Mouse (Mus musculus) intestine, postnatal 0 days (tissue): ENCODE measurements around the gene Mndal. TPM values are rescaled to one million over a fixed set of nuclear protein-coding genes. Genes with fewer than 3 reads are reported as not detected.
"Not testable (repeated sequence)": the region's sequence is repeated elsewhere in the genome, so short reads cannot be mapped to it uniquely, and the experiment has no call there.

Experiments
- ATAC-seq: fragments of 200-750 bp; cut with Nextera tagmentation; 2 replicates; pipeline ENCODE4 v1.8.0; 2017; ENCODE audit warnings: mild to moderate bottlenecking, moderate TSS enrichment, moderate library complexity
- H3K27ac ChIP-seq: fragments of 300-500 bp; sonication (generic); 2 replicates; pipeline ENCODE4 v1.5.1; 2014; ENCODE audit warnings: mild to moderate bottlenecking, low read depth, low read length, moderate library complexity
- H3K27me3 ChIP-seq: fragments of 300-500 bp; sonication (generic); replicated peaks from 2 replicates; pipeline ENCODE4 v1.6.1; 2014; ENCODE audit warnings: low read length, mixed read lengths; ENCODE audit not compliant: control insufficient read depth, insufficient read depth
- H3K36me3 ChIP-seq: fragments of 300-500 bp; sonication (generic); 2 replicates; pipeline ENCODE4 v1.6.1; 2014; ENCODE audit warnings: mild to moderate bottlenecking, moderate library complexity; ENCODE audit not compliant: control insufficient read depth, insufficient read depth
- H3K4me1 ChIP-seq: fragments of 300-500 bp; sonication (generic); replicated peaks from 2 replicates; pipeline ENCODE4 v1.6.1; 2014; ENCODE audit warnings: antibody characterized with exemption, low read length, mixed read lengths; ENCODE audit not compliant: control insufficient read depth, insufficient read depth
- H3K4me2 ChIP-seq: fragments of 300-500 bp; sonication (generic); replicated peaks from 2 replicates; pipeline ENCODE4 v1.6.1; 2014; ENCODE audit warnings: low read depth, mild to moderate bottlenecking, moderate library complexity
- H3K4me3 ChIP-seq: fragments of 300-500 bp; sonication (generic); 2 replicates; pipeline ENCODE4 v1.5.1; 2014; ENCODE audit warnings: low read depth, low read length
- H3K9ac ChIP-seq: fragments of 300-500 bp; sonication (generic); 2 replicates; pipeline ENCODE4 v1.6.1; 2014; ENCODE audit warnings: mild to moderate bottlenecking, low read depth, low read length
- H3K9me3 ChIP-seq: fragments of 300-500 bp; sonication (generic); 2 replicates; pipeline ENCODE4 v1.6.1; 2016; ENCODE audit warnings: mixed run types; ENCODE audit not compliant: control insufficient read depth
- CTCF ChIP-seq: sonication (generic); IDR thresholded peaks from 2 replicates; pipeline ENCODE4 v1.5.1; 2016; ENCODE audit warnings: low read depth, mild to moderate bottlenecking, control low read depth, antibody characterized with exemption, moderate library complexity
- WGBS: fragments of 180-500 bp; shearing (Covaris S2); extraction: QIAGEN DNeasy Blood & Tissue Kit; methylation state at CpG from one replicate; pipeline ENCODE4 v1.1.7; 2014; 5-methylcytosine and 5-hydroxymethylcytosine counted together
- polyA plus RNA-seq: library from polyadenylated mRNA; unstranded; fragments of >200 nt; fragmentation: Nextera tagmentation; extraction: Ambion mirVana; gene quantifications from 2 replicates; pipeline ENCODE4 v1.2.1, GENCODE M21; 2015

Mndal gene
- polyA plus RNA-seq, 1 experiment from 2014 or later = 4.3 TPM

DNA sequence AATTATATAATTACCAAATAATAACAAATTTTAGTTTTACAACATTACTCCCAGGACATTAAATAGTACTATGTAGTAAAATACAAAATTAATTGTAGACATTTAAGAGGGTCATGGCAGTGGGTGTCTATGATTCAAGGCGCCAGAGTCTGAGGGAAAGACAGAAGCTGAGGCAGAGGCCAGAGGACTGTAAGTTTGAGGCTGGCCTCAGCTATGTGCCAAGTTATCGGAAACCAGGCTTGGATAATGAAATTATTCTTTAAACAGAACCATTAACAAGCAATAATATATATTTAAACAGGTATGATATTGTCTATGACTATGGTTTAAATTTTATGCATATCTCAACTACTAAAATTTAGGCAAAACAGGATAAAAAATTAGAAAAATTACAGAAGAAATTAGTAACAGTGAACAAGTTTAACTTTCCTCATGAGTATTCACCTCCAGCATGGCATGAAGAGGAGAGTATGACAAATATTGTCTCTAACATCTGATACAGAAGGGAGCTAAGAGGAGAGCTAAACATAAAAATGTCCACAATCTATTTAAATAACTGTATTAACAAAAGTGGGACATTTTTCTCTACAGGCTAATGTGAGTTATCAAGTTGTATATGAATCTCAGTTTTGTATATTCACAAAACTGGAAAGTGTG lies 30.4 kb downstream of the Mndal start:
- TF ChIP-seq CTCF = no peak
- no peak overlapping the region for H3K4me2 ChIP-seq
- ATAC-seq = no peak
- no peaks in the 10 kb centered on the region for H3K9me3 ChIP-seq
- no peak overlapping the region for H3K4me3 ChIP-seq
- no peak overlapping the region for H3K9ac ChIP-seq
- no peaks in the 10 kb centered on the region for H3K36me3 ChIP-seq
- H3K27ac ChIP-seq = no peak overlapping the region
- no peaks in the 10 kb centered on the region for H3K27me3 ChIP-seq
- H3K4me1 ChIP-seq = no peaks in the 10 kb centered on the region
- WGBS = 91% methylated on average over 2 of the region's 2 CpGs

GRCm38 (mm10) chr1:173908390-173908789 lies 33.9 kb downstream of the Mndal start:
- not testable (repeated sequence) for H3K27me3 ChIP-seq, H3K4me1 ChIP-seq, H3K9ac ChIP-seq, H3K4me3 ChIP-seq, H3K36me3 ChIP-seq, H3K27ac ChIP-seq, H3K4me2 ChIP-seq, H3K9me3 ChIP-seq, ATAC-seq

DNA sequence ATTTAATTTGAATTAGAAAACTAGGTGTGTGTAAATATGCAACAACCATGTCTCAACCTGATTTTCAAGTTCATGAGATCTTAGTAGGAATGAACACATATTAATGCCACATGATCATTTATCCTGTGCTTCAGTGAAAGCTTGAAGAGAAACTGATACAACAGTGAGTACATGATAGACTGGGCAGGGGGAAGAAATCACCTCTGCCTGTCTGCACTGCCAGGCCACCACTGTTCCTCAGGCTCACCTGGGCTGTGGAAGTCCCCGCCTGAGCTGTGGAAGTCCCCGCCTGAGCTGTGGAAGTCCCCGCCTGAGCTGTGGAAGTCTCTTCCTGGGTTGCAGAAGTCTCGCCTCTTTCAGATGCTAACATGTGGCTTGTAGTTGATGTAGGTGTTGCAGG lies 36.4 kb downstream of the Mndal start:
- not testable (repeated sequence) for H3K4me2 ChIP-seq, H3K27ac ChIP-seq, H3K27me3 ChIP-seq, H3K9ac ChIP-seq, H3K4me3 ChIP-seq, H3K9me3 ChIP-seq, ATAC-seq, H3K36me3 ChIP-seq, H3K4me1 ChIP-seq
- 86% methylated on average over 4 of the region's 4 CpGs for WGBS

- H3K27ac ChIP-seq, ATAC-seq: not testable (repeated sequence)
Measured at GRCm38 (mm10) chr1:173889741-173890140, 52.5 kb downstream of the Mndal start.

GRCm38 (mm10) chr1:173887026-173887787 lies 55.1 kb downstream of the Mndal start:
- not testable (repeated sequence) for H3K4me2 ChIP-seq, H3K27ac ChIP-seq, H3K36me3 ChIP-seq, H3K27me3 ChIP-seq, H3K9me3 ChIP-seq, H3K9ac ChIP-seq, H3K4me3 ChIP-seq, ATAC-seq, H3K4me1 ChIP-seq
- WGBS = no CpG with 5 or more reads among the region's 2 CpGs

More at GRCm38 (mm10) chr1:173889741-173890140, 52.5 kb downstream of the Mndal start:
- H3K9me3 ChIP-seq, H3K27me3 ChIP-seq, H3K9ac ChIP-seq, H3K4me2 ChIP-seq, H3K4me3 ChIP-seq, H3K4me1 ChIP-seq, H3K36me3 ChIP-seq: not testable (repeated sequence)

DNA sequence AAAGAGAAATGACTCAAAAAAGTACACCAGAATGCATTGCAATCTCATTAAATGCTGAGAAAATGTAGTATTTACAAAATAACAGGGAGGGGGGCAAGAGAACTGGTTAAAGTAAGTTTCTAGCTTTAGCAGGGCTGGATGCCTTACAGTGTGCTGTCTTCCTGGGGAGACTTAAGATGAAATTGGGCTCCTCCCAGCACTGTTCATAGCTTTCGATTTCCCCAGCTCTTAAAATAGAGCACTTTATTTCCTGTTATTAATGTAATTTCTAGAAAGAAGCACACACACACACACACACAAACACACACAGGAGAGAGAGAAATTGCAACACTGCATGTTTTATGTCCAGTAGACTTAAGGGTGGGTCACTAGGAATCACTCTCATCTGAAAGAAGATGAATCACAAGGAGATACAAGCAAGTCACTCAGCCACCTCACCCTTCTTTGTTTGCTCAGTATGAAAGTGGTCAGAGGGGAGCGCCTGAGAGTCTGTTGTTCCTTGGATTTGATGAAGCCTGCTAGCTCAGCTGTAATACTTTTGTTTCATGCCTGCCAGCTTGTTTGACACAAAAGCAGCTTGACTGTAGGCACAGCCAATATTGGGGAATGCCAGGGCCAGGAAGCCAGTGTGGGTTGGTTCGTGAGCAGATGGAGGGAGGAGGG lies 62.2 kb downstream of the Mndal start:
- not testable (repeated sequence) for H3K27ac ChIP-seq, H3K27me3 ChIP-seq, H3K9ac ChIP-seq, H3K9me3 ChIP-seq, H3K4me2 ChIP-seq, ATAC-seq, H3K4me1 ChIP-seq, H3K36me3 ChIP-seq, H3K4me3 ChIP-seq
- 60% methylated on average over 3 of the region's 3 CpGs for WGBS

DNA sequence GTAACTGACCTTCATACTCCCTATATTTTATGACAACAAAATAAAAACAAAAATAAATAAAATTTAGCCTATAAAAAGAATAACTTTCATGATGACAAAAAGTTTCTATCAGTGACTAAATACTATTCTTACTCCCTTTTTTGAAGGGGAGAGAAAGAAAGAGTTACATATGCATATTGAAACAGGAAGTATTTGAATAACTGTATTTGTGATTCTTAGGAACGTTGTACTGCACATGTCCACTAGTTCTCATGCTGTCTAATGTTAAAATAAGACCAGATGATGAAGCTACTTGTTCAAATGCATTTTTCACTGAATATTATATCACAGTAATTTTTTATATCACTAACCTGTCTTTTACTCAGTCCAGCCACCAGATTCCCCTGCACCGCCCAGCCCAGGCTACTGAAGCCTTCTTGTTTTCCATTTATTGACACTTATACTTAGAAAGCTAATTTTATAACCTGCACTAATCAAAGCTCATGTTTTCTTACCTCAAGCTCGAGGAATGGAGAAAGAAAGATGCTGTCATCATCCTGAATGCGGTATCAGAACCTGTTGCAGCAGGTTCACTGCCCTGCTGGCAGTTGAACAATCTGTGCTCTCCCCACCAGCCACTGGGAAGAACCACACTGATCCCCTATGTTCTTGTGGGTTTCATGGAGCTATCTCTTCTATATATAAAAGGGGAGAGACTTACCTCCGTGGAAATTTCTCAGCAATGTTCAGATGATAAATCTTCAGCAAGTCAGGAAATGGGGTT lies 62.9 kb downstream of the Mndal start:
- H3K36me3 ChIP-seq, H3K9ac ChIP-seq, H3K4me2 ChIP-seq, H3K27ac ChIP-seq, H3K27me3 ChIP-seq, H3K9me3 ChIP-seq, H3K4me3 ChIP-seq, H3K4me1 ChIP-seq, ATAC-seq: not testable (repeated sequence)
- WGBS = 67% methylated on average over 5 of the region's 5 CpGs

- WGBS = 85% methylated on average over 6 of the region's 6 CpGs
- H3K4me1 ChIP-seq, ATAC-seq: not testable (repeated sequence)
Measured at GRCm38 (mm10) chr1:173878264-173878663, 64.0 kb downstream of the Mndal start.

DNA sequence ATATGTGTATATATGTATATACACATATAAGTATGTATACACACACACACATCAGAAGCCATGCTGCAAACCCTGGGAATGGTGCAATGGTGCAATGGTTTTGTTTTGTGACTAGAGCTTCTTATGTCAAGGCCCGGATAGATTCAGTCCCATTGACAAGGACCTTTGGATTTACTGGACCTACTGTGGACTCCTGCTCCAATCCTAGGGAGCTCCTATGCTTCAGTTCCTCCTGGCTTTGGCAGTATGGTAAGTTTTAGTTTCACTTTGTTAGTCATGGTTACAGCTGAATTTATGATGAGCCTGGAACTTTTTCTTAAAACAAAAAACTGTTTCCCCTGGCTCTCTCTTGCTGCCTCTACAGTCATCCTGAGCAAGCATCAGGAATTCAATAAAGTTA lies 65.2 kb downstream of the Mndal start:
- not testable (repeated sequence) for H3K4me3 ChIP-seq, H3K9ac ChIP-seq, H3K9me3 ChIP-seq, H3K4me2 ChIP-seq, H3K27me3 ChIP-seq, H3K27ac ChIP-seq, ATAC-seq, H3K4me1 ChIP-seq, H3K36me3 ChIP-seq
- WGBS = 83% methylated on average over 1 of the region's 1 CpGs

More at GRCm38 (mm10) chr1:173878264-173878663, 64.0 kb downstream of the Mndal start:
- H3K9me3 ChIP-seq, H3K4me3 ChIP-seq, H3K36me3 ChIP-seq, H3K27ac ChIP-seq, H3K9ac ChIP-seq, H3K27me3 ChIP-seq, H3K4me2 ChIP-seq: not testable (repeated sequence)
